22 mouse cellular contexts compared by ENCODE assay signal in the genomic region with DNA sequence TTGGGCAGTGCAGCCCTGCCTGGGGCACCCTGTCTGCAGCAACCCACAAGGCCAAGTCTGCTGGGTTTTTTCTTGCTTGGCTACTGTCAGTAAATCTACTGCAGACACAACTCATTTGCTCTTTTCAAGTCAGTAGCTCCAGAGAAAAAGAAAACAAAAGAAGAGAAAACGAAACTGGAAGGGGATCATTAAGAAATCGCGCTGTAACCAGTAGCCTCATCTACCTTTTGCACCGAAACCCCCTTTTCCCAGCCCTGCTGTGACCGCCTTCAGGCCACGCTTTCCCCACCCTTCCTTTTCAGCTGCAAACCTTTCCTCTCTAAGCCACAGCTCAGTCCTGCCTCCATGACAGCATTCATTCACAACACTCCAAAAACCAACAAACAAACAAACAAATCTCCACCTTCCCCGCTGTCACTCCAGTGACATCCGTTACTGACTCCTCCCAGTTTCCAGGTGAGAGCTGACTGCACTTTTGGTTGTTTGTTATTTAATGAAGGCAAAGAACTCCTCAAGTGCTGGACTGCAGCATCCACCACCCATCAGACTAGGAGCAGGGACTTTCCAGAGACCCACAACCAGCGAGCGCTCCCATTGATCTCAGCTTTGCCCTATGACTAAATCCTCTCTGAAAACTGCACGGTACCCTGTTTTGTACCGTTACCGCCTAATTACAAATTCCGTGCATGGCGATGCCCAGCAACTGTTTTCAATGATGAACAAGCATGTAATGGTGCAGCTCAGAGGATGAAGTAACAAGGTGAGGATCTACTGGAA. TPM values are rescaled to one million over a fixed set of nuclear protein-coding genes. Genes with fewer than 3 reads are reported as not detected.
DNase-seq lines count a peak whose midpoint lies in the region; ATAC-seq and TF ChIP-seq lines count a peak whose summit lies in the region.
"Had no signal": no experiment of that assay in that cellular context is flagged by ENCODE, and none has a peak within 500 bp of the region (broad histone marks: within the 10 kb centered on the region; RNA-seq: fewer than 3 reads in every experiment).

No protein-coding gene starts in this region.

- peak; percentile 27 for DNase-seq in CD4-positive, CD25-positive, alpha-beta regulatory T cell, adult 2 months (ENCODE audit: low read depth, low spot score)
- DNase-seq in kidney, postnatal 25 days: no peak
- DNase-seq in urinary bladder, postnatal 4 days (ENCODE audit: low spot score in 2 of 2): no peak
- DNase-seq in embryo, embryonic 10.5 days (ENCODE audit: low spot score): no peak
- DNase-seq: adrenal gland, adult 2 months; adrenal gland, postnatal 25 days; cerebellum, adult 2 months; cerebellum, postnatal 10 days; embryo, embryonic 11 days; gastrocnemius, postnatal 14 days; kidney, adult 11 months; kidney, adult 9 months had no signal

- no peak for TF ChIP-seq CTCF in E14TG2a.4 (conservative IDR thresholded peaks at IDR 0.05; ENCODE audit: low read length)
- TF ChIP-seq CTCF in small intestine, adult 2 months (IDR thresholded peaks at IDR 0.05; ENCODE audit: extremely low read depth, insufficient read length, insufficient replicate concordance, low read depth, low read length): no peak

- 0 out of 2 replicates have a peak overlapping the region, but pooled peaks have one; percentile 11 for H3K4me3 ChIP-seq in E14TG2a.4 (replicated peaks; ENCODE audit: low read length)
- peak overlapping the region; percentile 39 for H3K4me3 ChIP-seq in small intestine, adult 2 months (ENCODE audit: low read depth, low read length)
- H3K4me3 ChIP-seq: embryonic facial prominence, embryonic 15.5 days; erythroblast, embryonic 14.5 days; forebrain, embryonic 15.5 days; heart, embryonic 12.5 days; hindbrain, embryonic 15.5 days had no signal

- H3K9me3 ChIP-seq in E14TG2a.4 (ENCODE audit: low read length): no peaks in the 10 kb centered on the region
- H3K9me3 ChIP-seq: embryonic facial prominence, embryonic 15.5 days; forebrain, embryonic 15.5 days; heart, embryonic 12.5 days; hindbrain, embryonic 15.5 days had no signal

- H3K36me3 ChIP-seq in E14TG2a.4 (ENCODE audit: insufficient read depth, low read length): peaks cover 45% of the 10 kb centered on the region
- H3K36me3 ChIP-seq in small intestine, adult 2 months (ENCODE audit: control insufficient read depth, insufficient read depth, low read length): no peaks in the 10 kb centered on the region; the same call in 1 of the 2 replicates
- H3K36me3 ChIP-seq: forebrain, embryonic 15.5 days had no signal

- peaks cover 29% of the 10 kb centered on the region for H3K4me1 ChIP-seq in E14TG2a.4 (replicated peaks; ENCODE audit: low read depth, low read length)
- H3K4me1 ChIP-seq in small intestine, adult 2 months (ENCODE audit: control insufficient read depth, insufficient read depth, insufficient read length, low read length): no peaks in the 10 kb centered on the region
- H3K4me1 ChIP-seq: embryonic facial prominence, embryonic 15.5 days; forebrain, embryonic 15.5 days; heart, embryonic 12.5 days; hindbrain, embryonic 15.5 days had no signal

- H3K27me3 ChIP-seq in E14TG2a.4 (ENCODE audit: insufficient read depth, low read length): no peaks in the 10 kb centered on the region
- H3K27me3 ChIP-seq in small intestine, adult 2 months (ENCODE audit: control insufficient read depth, insufficient read depth, low read length): no peaks in the 10 kb centered on the region
- H3K27me3 ChIP-seq: embryonic facial prominence, embryonic 15.5 days; forebrain, embryonic 15.5 days; heart, embryonic 12.5 days; hindbrain, embryonic 15.5 days had no signal

- H3K27ac ChIP-seq in small intestine, adult 2 months (ENCODE audit: insufficient read depth, low read depth, low read length): no peak overlapping the region
- H3K27ac ChIP-seq: embryonic facial prominence, embryonic 15.5 days; forebrain, embryonic 15.5 days; hindbrain, embryonic 15.5 days had no signal

- ATAC-seq in activated CD4-positive, CD25-positive, alpha-beta regulatory T cell, adult 4 months: peak; percentile 73
- ATAC-seq: forebrain, embryonic 15.5 days had no signal

- WGBS in small intestine, adult 2 months: 87% methylated on average over 15 of the region's 15 CpGs

- TF ChIP-seq POLR2A in small intestine, adult 2 months (IDR thresholded peaks at IDR 0.05; ENCODE audit: low read depth, low read length): no peak

RNA-seq across cellular contexts. Expression of gene Dhfr, which starts 22.2 kb away (rescaled TPM):
- polyA plus RNA-seq in activated CD4-positive, CD25-positive, alpha-beta regulatory T cell, adult 4 months (2017; shearing (Covaris generic)): 1 to 10 TPM; 3.8 to 6.3 TPM
- polyA plus RNA-seq in small intestine, adult 2 months (2012; rRNA removed): 1.2 and 3.1 TPM in 2 replicates

RNA-seq across cellular contexts. Expression of gene Msh3, which starts 22.5 kb away (rescaled TPM):
- 10 to 100 TPM; 38.0 to 38.5 TPM for polyA plus RNA-seq in activated CD4-positive, CD25-positive, alpha-beta regulatory T cell, adult 4 months (2017; shearing (Covaris generic))
- polyA plus RNA-seq in small intestine, adult 2 months (2012; rRNA removed): 0.70 and 2.6 TPM in 2 replicates

RNA-seq across cellular contexts. Expression of gene Gm20379, which starts 26.5 kb away (rescaled TPM):
- polyA plus RNA-seq in activated CD4-positive, CD25-positive, alpha-beta regulatory T cell, adult 4 months (2017; shearing (Covaris generic)): 10 to 100 TPM in 1 of 2 experiments, 1 to 10 TPM in 1; 5.0 to 12.5 TPM
- polyA plus RNA-seq in small intestine, adult 2 months (2012; rRNA removed): not detected in 2 replicates
- polyA plus RNA-seq: adrenal gland, adult 2 months; cerebellum, adult 2 months; erythroblast, embryonic 14.5 days; frontal cortex, adult 2 months; gonadal fat pad, adult 2 months had no signal

Comparison
In these comparisons a context has a peak if more than half of its experiments do, and no peak if none do; other contexts are left out.
1. RNA of gene Msh3, which starts 22.5 kb away (polyA plus RNA-seq): 38.0 to 38.5 TPM in activated CD4-positive, CD25-positive, alpha-beta regulatory T cell, adult 4 months; 0.70 to 2.6 TPM in small intestine, adult 2 months; every median in the first group is over 10 times any median in the second.